Mouse (Mus musculus) adrenal gland, adult 8-10 months (tissue): ENCODE measurements at regions not wholly inside any gene's neighbourhood (a gene's known extent, or its start where the extent isn't known, plus 50 kb on each side); places are given as distances from the start of the nearest gene placed in this dataset.

Experiments used
- DNase-seq: peaks from one replicate; pipeline ENCODE4 v3.0.0; 2022

- DNase-seq, result no peak
Measured at GRCm38 (mm10) chr15:54335306-54335705, 450.6 kb downstream of the Gm7489 start.

GRCm38 (mm10) chr15:54353753-54354152 is 469.0 kb downstream of the Gm7489 start:
- no peak for DNase-seq

GRCm38 (mm10) chr15:54358731-54359130 is 474.0 kb downstream of the Gm7489 start:
- DNase-seq, result peak; percentile 1
